Mouse (Mus musculus) myocyte (in vitro differentiated cells): ENCODE data around the gene Ppp1r32. TPM values are rescaled to one million over a fixed set of nuclear protein-coding genes. Genes with fewer than 3 reads are reported as not detected.

Source experiments
- H3K27me3 ChIP-seq: one replicate; pipeline ENCODE4 v1.6.1; 2011; ENCODE audit not compliant: control insufficient read depth, insufficient read depth, insufficient read length
- H3K36me3 ChIP-seq: one replicate; pipeline ENCODE4 v1.6.1; 2011; ENCODE audit not compliant: control insufficient read depth, insufficient read depth
- H3K4me2 ChIP-seq: one replicate; pipeline ENCODE4 v1.6.1; 2011; ENCODE audit warnings: low read depth, control low read depth
- H3K4me3 ChIP-seq: one replicate; pipeline ENCODE4 v1.5.1; 2011; ENCODE audit warnings: mild to moderate bottlenecking, control low read depth, moderate library complexity
- H3K79me2 ChIP-seq: one replicate; pipeline ENCODE4 v1.6.1; 2011; ENCODE audit not compliant: control insufficient read depth, insufficient read depth
- H3ac ChIP-seq: one replicate; pipeline ENCODE4 v1.6.1; 2011; ENCODE audit not compliant: control insufficient read depth, insufficient read length
- CEBPB ChIP-seq: IDR thresholded peaks from 2 replicates; pipeline ENCODE4 v1.6.1; 2011; ENCODE audit warnings: mild to moderate bottlenecking, moderate library complexity; ENCODE audit not compliant: poor library complexity, insufficient read depth, severe bottlenecking
- E2F4 ChIP-seq: IDR thresholded peaks from one replicate; pipeline ENCODE4 v1.6.1; 2011; ENCODE audit warnings: mild to moderate bottlenecking, control low read depth, moderate library complexity; ENCODE audit not compliant: insufficient read depth
- MAX ChIP-seq: IDR thresholded peaks from one replicate; pipeline ENCODE4 v1.6.1; 2011; ENCODE audit warnings: low read depth, mild to moderate bottlenecking, control low read depth
- MYOD1 ChIP-seq, 3 experiments: IDR thresholded peaks; one replicate each; pipeline ENCODE4 v1.6.1; 2011; ENCODE audit warnings: control low read depth in 2 of 3, low read depth in 2 of 3, mild to moderate bottlenecking in 2 of 3, moderate library complexity in 1 of 3; ENCODE audit not compliant: insufficient read length in 2 of 3, control insufficient read depth in 1 of 3
- MYOG ChIP-seq, 3 experiments: IDR thresholded peaks; one replicate each; pipeline ENCODE4 v1.6.1; 2011; ENCODE audit warnings: control low read depth in 2 of 3, low read depth in 2 of 3, mild to moderate bottlenecking in 2 of 3; ENCODE audit not compliant: insufficient read length in 2 of 3, control insufficient read depth in 1 of 3, insufficient read depth in 1 of 3
- POLR2A ChIP-seq: IDR thresholded peaks from one replicate; pipeline ENCODE4 v1.6.1; 2011; ENCODE audit warnings: low read depth, mild to moderate bottlenecking, control low read depth, moderate library complexity; ENCODE audit not compliant: insufficient read length
- POLR2AphosphoS2 ChIP-seq: IDR thresholded peaks from one replicate; pipeline ENCODE4 v1.6.1; 2011; ENCODE audit warnings: low read depth, control low read depth; ENCODE audit not compliant: insufficient read length
- REST ChIP-seq: IDR thresholded peaks from one replicate; pipeline ENCODE4 v1.6.1; 2011; ENCODE audit warnings: mild to moderate bottlenecking, control low read depth, moderate library complexity; ENCODE audit not compliant: insufficient read depth, insufficient read length
- SRF ChIP-seq: IDR thresholded peaks from one replicate; pipeline ENCODE4 v1.6.1; 2011; ENCODE audit warnings: low read depth; ENCODE audit not compliant: control insufficient read depth, insufficient read length
- TCF12 ChIP-seq: IDR thresholded peaks from one replicate; pipeline ENCODE4 v1.6.1; 2011; ENCODE audit warnings: mild to moderate bottlenecking, control low read depth; ENCODE audit not compliant: poor library complexity, insufficient read depth, severe bottlenecking
- TCF3 ChIP-seq: IDR thresholded peaks from one replicate; pipeline ENCODE4 v1.6.1; 2011; ENCODE audit warnings: low read depth, control low read depth; ENCODE audit not compliant: insufficient read length
- USF1 ChIP-seq: IDR thresholded peaks from one replicate; pipeline ENCODE4 v1.6.1; 2011; ENCODE audit warnings: low read depth, mild to moderate bottlenecking, control low read depth, moderate library complexity
- polyA plus RNA-seq: library from polyadenylated mRNA; unstranded; fragments of >200 nt; fragmentation: generic; extraction: Trizol; gene quantifications from one replicate; pipeline ENCODE4 v1.2.1, GENCODE M21; 2012; ENCODE audit warnings: missing spikeins

Ppp1r32 gene
- polyA plus RNA-seq, 1 experiment, result 0.11 TPM

DNA sequence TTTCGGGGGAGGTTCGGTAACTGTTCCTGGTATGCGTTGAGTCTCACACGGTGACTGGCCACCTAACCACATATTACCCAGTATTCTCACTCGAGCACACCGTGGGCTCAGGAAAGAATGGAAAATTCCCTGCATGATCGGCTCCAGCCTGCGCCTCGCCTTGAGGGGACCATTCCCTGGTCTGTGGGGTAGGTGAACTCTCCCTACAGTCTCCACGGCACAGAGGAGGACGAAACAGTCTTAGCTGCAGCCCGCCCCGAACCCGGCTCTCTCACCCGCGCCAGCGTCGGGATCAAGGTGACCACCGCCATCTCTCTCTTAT is 42.0 kb upstream of the Ppp1r32 start:
- Histone ChIP-seq H3K27me3 (no peaks in the 10 kb centered on the region), H3K4me2 (peak overlapping the region; percentile 60), H3K79me2 (peaks cover 84% of the 10 kb centered on the region), H3K36me3 (peaks cover 14% of the 10 kb centered on the region), H3K4me3 (peak overlapping the region; percentile 62), H3ac (peak overlapping the region; percentile 91)
- peak; percentile 29 for TF ChIP-seq SRF
- no peak for TF ChIP-seq E2F4

DNA sequence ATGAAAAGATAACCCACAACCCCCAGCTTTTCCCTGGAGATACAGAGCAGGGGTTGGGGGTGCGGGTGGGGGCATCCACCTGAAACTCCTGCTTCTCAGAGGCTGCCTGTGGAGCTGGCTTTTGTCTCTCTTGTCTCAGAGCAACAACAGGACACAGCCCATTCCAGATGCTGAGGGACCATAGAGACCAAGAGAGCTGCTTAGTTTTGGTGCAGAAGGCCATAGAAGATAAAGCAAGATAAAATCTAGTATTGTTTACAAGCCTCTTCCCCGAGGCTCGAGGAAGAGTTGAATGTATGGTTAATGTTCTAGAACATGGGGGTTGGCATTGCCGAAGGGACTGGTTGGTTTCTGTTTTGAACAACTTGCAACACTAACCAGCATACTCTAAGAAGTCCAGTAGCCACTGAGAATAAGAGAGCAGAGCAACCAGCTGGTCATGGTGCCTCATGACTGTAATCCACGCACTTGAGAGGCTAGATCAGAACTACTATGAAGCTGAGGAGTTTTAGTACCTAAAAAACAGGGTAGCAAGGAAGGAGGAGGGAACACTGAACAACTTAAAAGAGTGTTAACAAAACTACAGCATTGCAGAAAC is 40.9 kb upstream of the Ppp1r32 start:
- H3K79me2 ChIP-seq, result peaks cover 77% of the 10 kb centered on the region
- no peaks in the 10 kb centered on the region for H3K27me3 ChIP-seq
- peak overlapping the region; percentile 62 for H3K4me3 ChIP-seq
- H3ac ChIP-seq, result no peak overlapping the region
- H3K36me3 ChIP-seq, result peaks cover 3% of the 10 kb centered on the region
- H3K4me2 ChIP-seq, result peak overlapping the region; percentile 60
- TF ChIP-seq MYOD1 (IDR thresholded peaks at IDR 0.05; ENCODE audit: control insufficient read depth in 1 of 3, insufficient read length in 2 of 3, low read depth in 2 of 3), result no peak
- TF ChIP-seq TCF12, result no peak
- TF ChIP-seq SRF, result no peak
- TF ChIP-seq MAX, result no peak
- no peak for TF ChIP-seq TCF3
- TF ChIP-seq POLR2AphosphoS2, result no peak
- TF ChIP-seq POLR2A, result no peak
- no peak for TF ChIP-seq CEBPB
- TF ChIP-seq MYOG (IDR thresholded peaks at IDR 0.05; ENCODE audit: control insufficient read depth in 1 of 3, insufficient read depth in 1 of 3, insufficient read length in 2 of 3, low read depth in 2 of 3), result no peak
- TF ChIP-seq REST, result no peak
- no peak for TF ChIP-seq USF1
- TF ChIP-seq E2F4, result no peak

DNA sequence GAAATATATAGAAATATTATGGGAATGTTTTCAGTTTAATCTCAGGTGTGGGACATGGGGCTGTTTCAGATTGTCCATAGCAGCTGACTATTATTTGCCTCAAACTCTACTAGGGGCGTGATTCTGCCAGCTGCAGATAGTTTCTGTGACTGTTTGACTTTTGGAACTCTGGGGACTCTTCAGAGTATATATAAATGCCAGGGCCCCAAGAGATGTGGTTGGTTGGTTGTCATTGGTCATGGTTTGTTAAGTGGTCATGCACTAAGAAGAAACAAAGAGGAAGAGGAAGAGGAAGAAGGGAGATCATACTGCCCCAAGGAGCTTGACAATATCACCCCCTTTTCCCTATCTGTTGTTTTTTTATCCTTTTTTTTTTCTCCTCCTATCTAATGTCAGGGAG is 39.2 kb upstream of the Ppp1r32 start:
- peaks cover 65% of the 10 kb centered on the region for H3K79me2 ChIP-seq
- H3K4me3 ChIP-seq, result no peak overlapping the region
- H3ac ChIP-seq, result no peak overlapping the region
- H3K4me2 ChIP-seq, result no peak overlapping the region
- TF ChIP-seq REST (no peak), E2F4 (no peak), POLR2A (no peak)
- peaks cover 10% of the 10 kb centered on the region for H3K36me3 ChIP-seq
- H3K27me3 ChIP-seq, result no peaks in the 10 kb centered on the region

DNA sequence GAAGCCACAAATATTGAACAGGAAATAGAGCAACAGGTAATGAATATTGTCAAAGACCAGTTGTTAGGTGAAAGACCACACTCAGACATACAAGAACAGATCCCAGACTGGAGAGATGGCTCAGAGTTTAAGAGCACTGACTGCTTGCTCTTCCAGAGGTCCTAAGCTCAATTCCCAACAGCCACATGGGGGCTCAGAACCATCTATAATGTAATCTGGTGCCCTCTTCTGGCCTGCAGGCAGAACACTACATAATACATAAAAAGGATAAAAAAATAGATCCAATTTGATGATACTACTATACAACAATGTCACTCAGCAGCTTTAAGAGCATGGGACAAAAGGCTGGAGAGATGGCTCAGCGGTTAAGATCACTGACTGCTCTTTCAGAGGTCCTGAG is 37.6 kb upstream of the Ppp1r32 start:
- H3ac ChIP-seq, result no peak overlapping the region
- no peak overlapping the region for H3K4me2 ChIP-seq
- no peaks in the 10 kb centered on the region for H3K27me3 ChIP-seq
- TF ChIP-seq MYOD1 (IDR thresholded peaks at IDR 0.05; ENCODE audit: control insufficient read depth in 1 of 3, insufficient read length in 2 of 3, low read depth in 2 of 3) (no peak), MYOG (IDR thresholded peaks at IDR 0.05; ENCODE audit: control insufficient read depth in 1 of 3, insufficient read depth in 1 of 3, insufficient read length in 2 of 3, low read depth in 2 of 3) (no peak), POLR2AphosphoS2 (no peak), POLR2A (no peak), MAX (no peak), SRF (no peak), CEBPB (no peak), E2F4 (no peak), TCF3 (no peak), REST (no peak)
- no peak overlapping the region for H3K4me3 ChIP-seq
- H3K79me2 ChIP-seq, result peaks cover 52% of the 10 kb centered on the region
- H3K36me3 ChIP-seq, result peaks cover 22% of the 10 kb centered on the region

DNA sequence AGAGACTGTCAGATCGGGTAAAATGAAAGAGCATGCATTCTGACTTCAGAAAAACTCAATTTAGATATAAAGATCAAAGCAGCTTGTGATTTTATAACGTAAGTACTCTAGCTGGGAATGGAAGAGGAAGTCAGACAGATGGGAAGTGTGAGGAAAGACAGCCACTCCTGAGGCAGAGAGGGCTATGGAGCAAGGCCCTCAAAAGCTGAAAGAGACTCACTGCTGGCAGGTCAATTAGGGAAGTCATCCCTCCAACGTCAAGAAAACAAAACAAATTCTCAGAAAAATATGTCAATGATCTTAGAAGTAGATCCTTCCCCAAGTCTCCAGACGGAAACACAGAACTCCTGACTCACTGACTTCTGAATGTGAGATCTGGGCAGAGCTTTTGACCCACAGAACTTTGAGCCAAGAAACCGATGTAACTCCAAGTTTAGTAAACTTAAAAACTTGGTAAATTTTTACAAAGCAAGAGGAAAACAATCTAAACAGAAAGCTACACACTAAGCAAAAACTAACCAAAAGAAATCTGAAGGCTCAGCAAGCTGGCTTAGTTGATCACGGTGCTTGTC is 28.1 kb upstream of the Ppp1r32 start:
- Histone ChIP-seq H3K36me3 (peaks cover 43% of the 10 kb centered on the region), H3K79me2 (no peaks in the 10 kb centered on the region), H3K4me3 (no peak overlapping the region), H3K4me2 (no peak overlapping the region), H3ac (no peak overlapping the region), H3K27me3 (no peaks in the 10 kb centered on the region)
- TF ChIP-seq MAX (no peak), POLR2A (no peak), USF1 (no peak), POLR2AphosphoS2 (no peak), SRF (no peak), REST (no peak), TCF3 (no peak), CEBPB (no peak), E2F4 (no peak), MYOG (IDR thresholded peaks at IDR 0.05; ENCODE audit: control insufficient read depth in 1 of 3, insufficient read depth in 1 of 3, insufficient read length in 2 of 3, low read depth in 2 of 3) (no peak), MYOD1 (IDR thresholded peaks at IDR 0.05; ENCODE audit: control insufficient read depth in 1 of 3, insufficient read length in 2 of 3, low read depth in 2 of 3) (no peak), TCF12 (no peak)
